Mouse (Mus musculus) thymus, postnatal 14 days (tissue): Measurements from ENCODE around the gene Art3.

Experiments used
- DNase-seq: peaks from one replicate; pipeline ENCODE4 v3.0.0; 2021

Gene Art3

DNA sequence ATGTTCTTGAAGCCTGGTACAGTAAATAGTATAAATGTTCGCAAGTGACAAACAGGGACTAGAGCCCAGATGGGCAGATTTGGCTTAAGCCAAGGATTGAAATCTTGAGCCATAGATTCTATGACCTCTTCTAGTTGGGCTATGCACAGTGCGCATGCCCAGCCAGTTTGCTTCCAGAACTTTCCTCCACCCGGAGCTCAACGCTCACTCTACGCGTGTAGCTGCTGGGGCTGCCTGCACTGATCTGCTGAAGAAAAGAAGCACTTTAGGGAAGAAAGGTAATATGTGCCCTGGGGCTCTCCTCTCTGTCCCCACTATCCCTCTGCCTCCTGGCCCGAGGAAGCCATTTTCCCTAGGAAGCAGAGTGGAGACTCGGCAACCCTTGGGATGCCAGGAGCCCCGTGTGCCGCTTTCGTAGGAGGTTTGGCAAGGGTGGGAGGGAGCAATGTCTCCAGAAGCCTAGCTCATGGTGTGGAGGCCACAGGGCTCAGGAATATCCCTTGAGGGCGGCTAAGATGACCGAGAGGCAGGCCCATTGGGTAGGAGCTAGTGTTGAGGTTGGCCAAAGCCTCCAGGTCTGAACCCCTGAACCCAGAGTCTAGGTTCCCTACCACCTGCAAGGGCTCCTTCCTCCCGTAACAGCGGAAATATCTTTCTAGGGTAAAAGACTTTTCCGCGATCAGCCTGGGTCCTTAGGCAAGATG lies at the start of gene Art3:
TSS of gene Art3 (plus strand) at position 193 of the 704 bp plus-strand sequence.
- DNase-seq = no peak

DNA sequence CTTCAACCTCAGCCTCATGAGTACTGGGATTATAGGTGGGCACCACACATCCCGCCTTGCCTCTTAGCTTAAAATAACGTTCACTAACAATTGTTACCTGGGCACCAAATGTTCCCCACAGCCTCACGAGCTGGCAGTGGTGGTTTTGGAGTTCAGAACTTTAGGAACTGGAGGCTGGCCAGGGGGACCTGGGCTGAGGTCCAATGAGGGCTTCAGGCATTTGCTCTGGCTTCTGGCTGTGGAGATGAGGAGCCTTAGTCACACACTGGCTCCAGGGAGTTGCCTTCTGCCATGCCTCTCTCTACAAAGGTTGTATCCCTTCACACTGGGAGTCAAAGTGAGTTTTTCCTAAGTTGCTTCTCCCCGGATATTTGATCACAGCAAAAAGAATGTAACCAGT lies 49.1 kb upstream of the Art3 start:
- no peak for DNase-seq

DNA sequence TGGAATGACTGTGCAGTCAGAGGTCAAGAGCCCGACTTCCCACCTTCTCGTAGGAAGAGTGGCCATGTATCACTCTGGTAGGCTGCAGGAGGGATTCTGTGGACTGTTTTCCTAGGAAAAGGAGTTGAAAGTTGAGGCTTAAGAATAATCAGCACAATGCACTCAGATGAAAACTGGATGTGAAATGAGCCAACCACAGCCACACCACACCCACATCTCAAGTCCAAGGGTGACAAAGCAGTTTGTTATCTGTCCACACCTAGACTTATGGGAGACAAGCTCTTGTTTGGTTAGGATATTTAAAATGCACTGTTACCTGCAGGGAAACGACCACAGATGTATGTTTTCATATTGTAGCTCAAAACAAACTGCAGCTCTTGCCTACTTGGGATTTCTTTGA lies 48.5 kb upstream of the Art3 start:
- no peak for DNase-seq

DNA sequence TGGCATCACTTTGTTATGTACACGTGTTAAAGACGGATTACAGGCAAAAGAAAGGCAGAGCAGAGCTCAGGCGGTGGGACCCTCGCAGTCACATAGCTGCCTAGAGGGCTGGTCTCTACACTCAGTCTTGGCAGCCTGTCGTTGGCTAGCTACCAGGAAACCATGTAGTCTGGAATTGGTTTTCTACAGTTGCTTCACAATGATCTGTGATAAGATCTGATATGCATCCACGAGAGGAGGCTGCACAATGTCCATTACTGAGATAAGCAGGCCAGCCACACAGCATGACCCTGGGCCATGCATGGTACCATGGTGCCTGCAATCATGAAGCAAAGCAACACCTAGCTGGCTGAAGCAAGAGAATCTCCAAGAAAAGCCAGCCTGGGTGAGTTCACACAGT lies 43.8 kb upstream of the Art3 start:
- DNase-seq = no peak

DNA sequence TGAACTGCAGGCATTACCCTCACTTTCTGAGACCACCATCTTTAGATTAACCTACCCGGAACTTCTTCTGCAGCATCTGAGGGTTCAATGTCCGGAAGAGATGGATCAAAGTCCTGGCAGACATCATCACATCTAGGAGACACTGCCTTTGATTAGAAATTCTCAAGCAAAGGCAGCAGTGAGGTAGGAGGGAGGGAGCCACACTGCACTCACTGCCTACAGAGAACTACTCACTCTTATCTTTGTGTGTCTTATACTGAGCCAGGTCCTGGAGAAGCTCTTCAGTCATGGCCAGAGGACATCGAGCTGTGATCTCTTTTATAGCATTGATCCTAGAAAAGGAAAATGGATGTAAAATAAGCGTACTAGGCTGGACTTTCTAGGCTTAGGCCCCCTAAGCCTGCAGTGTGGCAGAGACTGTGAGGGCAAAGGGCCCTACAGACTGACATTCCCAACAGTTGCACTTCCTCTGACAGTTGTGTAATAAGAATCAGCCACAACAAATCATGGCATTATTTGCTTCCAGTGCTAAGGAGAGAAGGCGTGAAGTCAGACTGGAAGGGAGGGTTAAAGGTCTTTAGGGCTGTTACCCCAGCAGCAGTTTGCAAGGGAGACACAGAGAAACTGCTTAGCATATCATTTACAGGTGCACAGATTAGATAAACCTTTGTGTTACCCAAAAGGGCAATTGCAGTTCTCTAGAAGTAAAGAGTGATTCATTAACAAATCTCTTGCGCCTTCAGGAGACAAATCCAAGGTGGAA lies 39.8 kb upstream of the Art3 start:
- DNase-seq = no peak

GRCm38 (mm10) chr5:92294525-92294924 lies 37.1 kb upstream of the Art3 start:
- no peak for DNase-seq

DNA sequence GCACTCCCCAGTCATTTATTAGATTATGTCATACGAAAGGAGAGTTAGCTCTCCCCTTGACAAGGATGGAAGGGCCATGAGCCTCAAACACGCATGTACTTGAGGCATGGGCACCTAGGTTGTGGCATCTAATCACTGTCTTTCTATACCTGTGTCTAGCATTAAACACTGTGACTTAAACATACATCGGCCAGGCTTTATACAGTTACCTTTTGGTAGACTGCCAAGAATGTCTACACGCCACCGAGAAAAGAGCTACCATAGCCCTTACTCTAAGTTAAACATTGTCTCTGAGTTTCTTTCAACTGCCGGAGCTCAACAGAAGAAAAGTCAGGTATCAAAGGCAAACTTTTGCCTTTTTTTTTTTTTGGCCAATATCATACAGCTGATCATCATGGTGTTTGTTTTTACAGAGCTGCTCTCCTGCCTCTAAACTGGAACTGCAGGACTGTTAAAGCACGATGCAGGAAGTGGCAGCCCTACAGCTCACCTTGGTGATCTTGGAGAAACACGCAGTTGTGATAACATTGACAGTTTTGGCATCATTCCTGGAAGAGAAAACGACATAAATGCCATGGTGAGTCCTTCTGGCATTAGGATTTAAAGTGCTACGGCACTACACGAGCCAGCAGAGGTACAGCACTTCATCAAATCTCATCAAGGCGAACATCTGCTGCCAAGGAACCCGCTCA lies 29.3 kb upstream of the Art3 start:
- no peak for DNase-seq

DNA sequence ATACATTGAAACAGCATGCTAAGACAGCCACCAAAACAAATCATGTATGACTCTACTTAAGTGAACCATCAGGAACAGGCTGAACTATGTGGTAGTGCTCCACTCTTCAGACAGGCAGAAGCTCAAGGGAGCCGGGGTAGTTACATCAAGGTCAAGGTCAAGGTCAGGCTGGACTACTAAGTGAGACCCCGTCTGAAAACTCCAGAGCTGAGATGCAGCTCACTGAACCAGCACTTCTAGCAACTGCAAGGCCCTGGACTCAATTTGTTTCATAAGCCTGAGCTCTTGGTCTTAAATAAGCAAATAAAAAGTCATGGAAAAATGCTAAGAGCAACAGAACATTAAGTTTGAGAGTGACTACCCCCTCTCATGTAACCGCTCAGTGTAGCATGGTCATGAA lies 27.3 kb upstream of the Art3 start:
- DNase-seq = no peak

DNA sequence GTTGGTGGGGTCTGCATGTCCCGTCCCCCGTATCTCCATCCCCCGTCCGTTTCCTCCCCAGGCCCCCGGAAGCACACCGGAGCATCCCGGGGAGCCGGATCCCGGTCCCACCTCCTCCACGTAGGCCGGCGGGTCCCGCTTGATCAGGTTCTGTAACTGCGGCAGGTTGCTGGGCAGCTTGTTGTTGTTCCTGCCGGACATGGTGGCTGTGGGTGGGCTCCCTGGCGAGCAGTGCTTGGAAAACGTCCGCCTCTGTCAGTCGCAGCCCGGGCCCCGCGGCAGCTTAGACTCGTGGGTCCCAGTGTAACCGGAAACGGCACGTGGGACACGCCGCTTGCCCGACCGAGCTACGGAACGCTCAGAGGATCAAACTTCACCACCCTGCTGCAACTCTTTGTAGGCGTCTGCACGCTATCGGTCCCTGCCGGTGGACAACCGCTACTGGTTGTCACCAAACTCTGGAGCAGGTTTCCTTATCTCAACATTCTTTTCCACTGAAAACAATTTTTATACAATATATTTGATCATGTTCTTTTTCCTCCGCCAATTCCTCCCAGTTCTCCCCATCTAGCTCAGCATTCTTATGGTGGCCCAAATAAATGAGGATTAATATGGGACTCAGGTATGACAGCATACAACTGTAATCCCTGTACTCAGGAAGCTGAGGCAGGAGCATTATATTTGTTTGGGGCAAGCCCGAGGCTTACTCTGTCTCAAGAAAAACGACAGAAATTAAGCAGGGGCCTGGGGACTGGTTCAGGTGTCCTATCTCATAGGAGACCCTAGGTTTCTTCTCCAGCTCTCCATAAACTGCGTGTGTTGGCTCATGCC lies 21.7 kb upstream of the Art3 start, which contains the start of gene Sdad1:
TSS of gene Sdad1 (minus strand) at position 799 of the 831 bp plus-strand sequence.
- peak; percentile 93 for DNase-seq

DNA sequence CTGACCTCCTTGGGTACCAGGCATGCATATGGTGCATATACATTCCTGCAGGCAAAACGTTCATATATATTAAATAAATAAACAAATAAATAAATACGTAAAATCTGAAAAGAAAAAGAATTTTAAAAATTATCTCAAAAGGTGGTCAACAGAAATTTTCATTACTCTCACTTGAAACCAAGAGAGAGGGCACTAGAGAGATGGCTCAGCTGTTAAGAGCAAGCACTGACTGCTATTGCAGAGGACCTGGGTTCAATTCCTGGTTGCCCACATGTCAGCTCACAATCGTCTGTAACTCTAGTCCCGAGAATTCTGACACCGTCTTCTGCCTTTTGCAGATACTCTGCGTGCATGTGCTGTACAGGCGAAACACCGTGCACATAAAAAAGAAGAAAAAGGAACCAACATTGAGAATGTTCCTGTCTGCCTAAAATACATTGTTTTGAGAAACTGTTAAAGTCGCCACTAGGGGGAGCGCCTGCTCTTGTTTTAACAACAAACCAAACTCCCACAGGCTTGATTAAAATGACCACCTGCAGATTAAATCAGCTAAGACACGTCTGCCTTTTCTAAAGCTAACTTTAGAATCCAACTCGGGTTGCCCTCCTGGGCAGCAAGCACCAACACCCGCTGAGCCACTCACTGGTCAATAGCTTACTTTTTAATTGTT lies 19.4 kb upstream of the Art3 start:
- DNase-seq = peak; percentile 86

- no peak for DNase-seq
These were observed 17.9 kb upstream of the Art3 start for GRCm38 (mm10) chr5:92313776-92314175.

GRCm38 (mm10) chr5:92318119-92318518 lies 13.5 kb upstream of the Art3 start:
- DNase-seq = no peak

- no peak for DNase-seq
These were observed 13.0 kb upstream of the Art3 start for GRCm38 (mm10) chr5:92318596-92318995.

DNA sequence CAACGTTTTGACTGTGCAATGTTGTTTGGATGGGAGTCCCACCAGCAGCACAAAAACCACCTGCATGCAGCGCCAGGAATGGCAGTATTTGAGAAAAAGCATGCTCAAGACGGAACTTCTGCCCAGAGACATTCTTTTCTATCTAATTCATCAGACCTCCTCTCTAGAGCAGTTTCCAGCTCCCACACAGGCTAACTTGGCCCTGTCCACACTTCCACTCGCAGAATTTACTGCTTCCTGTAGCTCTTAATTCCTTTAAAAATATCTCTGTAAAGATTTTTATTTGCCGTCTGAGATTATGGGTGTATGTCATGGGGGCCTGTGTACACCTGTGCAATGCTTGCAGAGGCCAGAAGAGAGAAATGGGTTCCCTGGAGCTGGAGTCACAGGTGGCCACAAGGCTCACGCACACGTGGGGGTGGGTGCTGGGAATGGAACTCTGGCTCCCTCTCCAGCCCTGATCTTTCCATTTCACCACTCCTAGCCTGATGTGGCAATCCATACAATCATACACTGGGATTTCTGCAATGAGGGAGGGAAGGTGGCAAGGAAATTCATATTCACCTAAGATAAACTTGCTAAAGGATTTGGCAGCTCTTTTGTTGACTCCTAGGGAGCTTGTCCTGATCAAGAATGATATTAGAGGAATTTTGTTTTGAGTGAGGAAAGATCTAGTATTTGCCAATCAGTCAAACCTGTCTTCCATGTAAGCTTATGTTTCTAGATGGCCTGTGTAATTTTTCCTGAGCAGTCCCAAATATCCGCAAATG lies 9.8 kb upstream of the Art3 start:
- DNase-seq = no peak

GRCm38 (mm10) chr5:92322612-92323011 lies 9.0 kb upstream of the Art3 start:
- no peak for DNase-seq

DNA sequence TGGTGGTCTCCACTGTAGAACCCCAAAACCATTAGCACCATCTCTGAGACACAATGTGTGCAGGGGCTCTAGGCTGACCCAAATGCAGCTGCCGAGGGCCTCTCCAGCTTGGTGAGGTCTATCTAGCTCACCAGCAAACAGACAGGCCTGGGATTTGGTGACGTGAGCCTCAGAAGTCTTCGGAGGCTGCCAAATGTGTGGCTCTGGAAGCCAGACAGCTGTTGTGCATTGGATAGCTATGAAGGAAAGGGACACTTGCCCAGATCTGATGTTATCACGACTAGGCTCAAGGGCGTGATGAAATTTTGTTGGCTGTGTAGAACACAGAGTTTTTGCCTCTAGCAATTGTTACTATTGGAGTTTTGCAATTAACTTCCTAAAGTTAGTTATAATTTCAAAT lies 8.4 kb upstream of the Art3 start:
- DNase-seq = no peak

DNA sequence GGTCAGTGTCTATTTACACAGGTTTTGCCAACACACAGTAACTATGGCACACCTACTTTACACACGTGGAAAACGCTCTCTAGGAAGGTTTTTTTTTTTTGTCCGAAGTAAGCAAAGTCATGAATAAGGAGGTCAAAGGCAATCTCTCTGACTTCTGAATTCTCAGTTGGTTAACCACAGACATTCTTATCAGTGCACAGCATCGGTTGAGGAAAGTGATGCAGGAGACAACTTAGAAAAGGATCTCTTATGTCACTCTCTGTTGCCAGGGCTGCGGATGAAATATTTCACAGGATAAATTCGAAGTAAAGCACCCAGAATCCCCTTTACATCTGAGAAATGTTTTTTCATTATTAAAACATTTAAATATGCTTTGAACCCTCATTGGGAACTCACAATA lies 4.3 kb upstream of the Art3 start:
- no peak for DNase-seq

DNA sequence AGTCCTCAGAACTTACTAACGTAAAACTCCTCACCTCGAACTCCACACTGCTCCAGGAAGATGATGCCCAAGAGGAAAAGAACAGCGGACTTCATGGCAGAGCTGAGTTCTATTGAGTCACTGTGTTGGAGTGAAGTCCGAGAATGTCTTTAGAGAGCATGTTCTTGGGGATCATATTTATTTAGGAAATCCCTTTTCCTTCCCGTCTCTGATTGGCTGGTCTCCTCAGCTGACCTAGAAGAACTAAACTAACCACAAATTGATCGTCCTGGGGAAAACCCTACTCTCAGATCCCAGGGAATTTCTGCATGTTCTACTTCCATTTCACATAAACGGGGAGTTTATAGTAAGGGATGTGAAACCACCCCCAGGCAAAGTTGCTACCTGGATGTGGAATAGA lies 3.7 kb upstream of the Art3 start, which contains the start of gene Cxcl9:
TSS of gene Cxcl9 (minus strand) at position 151 of the 400 bp plus-strand sequence.
- DNase-seq = no peak

- no peak for DNase-seq
These were observed 505 bp upstream of the Art3 start for GRCm38 (mm10) chr5:92331122-92331521.

- no peak for DNase-seq
These were observed 773 bp downstream of the Art3 start for GRCm38 (mm10) chr5:92332359-92332840.

- DNase-seq = no peak
These were observed 5.1 kb downstream of the Art3 start for GRCm38 (mm10) chr5:92336743-92337142.
